Mouse (Mus musculus) adipocyte (in vitro differentiated cells): ENCODE measurements around the gene Kif21b.

Source experiments
- DNase-seq: peaks from one replicate; pipeline ENCODE4 v3.0.0-alpha.2; 2016; ENCODE audit warnings: low spot score

Gene Kif21b

DNA sequence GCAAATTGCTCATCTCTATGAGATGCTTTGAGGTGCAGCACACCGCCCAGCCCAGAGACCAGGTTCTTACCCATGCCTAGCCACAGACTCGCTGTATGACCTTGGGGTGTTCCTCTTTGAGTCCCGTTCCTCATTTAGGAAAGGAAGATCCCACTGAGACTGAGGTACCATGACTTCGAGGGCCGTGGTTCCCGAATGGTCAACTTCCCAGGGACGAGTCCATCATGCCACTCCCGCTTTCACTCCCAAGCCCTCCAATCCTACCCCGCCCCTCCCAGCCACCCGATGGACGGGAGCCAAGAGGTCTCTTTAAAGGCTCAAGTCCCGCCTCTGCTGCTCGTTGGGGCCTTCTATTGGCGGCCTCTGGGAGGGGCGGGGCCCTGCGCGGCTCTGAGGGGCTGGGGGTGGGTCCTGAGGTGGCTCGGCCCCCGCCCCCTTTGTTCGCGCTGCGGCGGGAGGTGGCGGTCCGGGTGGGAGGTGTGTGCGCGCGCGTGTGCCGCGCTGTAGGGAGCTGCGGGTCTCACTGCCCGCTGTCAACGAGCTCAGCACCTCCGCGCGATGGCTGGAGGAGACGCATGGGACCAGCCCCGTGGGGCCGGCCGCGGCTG, at the start of gene Kif21b:
Gene Kif21b, plus strand, starts transcription at position 439 of the 608 bp plus-strand sequence.
- DNase-seq, result no peak

DNA sequence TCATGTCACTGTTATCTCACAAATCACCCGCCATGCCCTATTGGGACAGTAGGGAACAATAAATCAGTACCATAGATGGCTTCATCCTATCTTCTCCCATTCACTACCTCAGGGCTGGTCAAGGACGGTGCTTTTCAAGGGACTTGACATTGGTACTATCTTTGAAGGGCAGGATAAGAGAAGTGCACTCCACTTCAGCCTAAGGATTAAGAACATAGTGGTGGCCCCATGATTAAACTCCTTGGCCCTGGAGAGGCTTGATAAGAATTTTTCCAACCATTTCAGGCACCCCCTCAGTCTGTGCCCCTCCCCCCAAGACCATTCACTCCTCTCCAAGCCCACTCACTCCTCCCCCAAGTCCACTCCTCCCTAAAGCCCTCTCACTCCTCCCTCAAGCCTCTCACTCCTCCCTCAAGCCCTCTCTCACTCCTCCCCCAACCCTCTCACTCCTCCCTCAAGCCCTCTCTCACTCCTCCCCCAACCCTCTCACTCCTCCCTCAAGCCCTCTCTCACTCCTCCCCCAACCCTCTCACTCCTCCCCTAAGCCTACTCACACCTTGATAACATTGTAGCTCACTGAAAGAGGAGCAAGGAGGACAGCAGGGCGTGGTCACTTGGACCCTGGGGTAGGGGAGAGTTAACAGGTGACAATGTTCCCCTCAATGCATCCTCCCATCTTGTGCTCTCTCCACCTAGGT, 45.1 kb upstream of the Kif21b start:
- DNase-seq, result no peak

DNA sequence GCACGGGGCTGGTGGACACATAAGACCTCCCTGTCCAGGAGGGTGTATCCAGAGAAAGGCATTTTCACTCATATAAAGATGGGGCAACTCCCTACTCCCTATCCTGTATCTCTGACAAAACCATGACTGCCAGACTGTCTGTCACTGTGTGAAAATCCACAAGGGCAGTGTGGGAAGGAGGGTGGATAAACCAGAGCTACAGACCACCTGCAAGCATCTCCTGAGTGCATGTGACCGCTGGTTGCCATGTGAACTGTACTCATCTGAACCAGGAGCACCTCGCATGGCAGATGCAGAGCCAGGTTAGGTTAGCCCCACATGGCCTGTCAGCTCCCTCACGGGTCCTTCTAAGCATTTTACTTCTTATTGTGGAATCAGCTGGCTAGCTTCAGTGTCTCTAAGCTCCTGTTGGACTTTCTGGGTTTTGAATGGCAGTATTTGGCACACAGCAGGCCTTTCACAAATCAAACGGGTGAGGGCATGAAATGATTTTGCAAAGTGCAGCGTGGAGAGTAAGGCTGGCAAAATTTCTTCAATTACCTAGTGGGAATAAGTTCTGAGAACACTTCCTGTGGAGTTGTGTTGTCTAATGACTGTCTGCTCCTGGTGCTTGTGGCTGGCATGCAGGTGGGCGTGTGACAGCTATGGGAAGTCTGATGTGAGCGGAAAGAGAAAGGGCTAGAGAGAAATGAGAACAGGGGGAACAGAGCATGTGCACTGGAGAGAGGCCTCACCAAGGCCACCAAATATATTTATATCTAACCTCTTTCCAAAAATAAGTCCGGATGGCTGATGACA, 41.6 kb upstream of the Kif21b start:
- no peak for DNase-seq

DNA sequence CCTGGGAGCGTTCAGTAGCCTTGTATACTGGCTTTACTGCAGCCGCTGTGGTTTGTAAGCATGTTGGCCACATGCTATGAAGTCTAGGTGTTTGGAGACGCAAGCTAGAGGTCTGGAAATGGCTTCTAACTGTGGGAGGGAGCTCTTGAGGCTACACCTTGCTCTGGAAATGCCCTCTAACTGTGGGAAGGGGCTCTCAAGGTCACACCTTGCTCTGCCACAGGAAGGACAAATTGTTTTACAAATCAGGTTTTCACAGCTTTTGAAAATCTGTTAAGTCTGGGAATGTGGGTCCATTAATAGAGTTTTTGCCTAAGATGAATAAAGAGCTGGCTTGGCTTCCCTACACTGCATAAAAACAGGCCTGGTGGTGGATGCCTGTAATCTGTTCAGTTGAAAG, 37.5 kb upstream of the Kif21b start:
- DNase-seq, result no peak

DNA sequence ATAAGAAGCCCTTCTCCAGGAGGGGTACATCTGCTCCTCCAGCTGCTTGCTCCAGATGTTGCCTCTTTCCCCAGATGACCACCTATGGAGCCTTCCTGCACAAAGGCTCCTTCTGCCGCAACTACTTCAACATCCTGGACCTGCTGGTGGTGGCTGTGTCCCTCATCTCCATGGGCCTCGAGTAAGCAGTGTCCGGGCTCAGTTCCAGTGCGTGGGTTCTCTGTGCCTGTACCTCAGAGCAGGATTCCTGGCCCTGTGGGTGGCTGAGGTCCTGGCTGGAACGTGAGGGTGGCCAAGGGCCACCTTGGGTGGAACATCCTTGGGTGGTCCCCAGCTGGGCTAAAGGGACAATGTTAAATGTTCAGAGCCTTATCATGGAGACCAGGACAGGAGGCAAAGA, 36.4 kb upstream of the Kif21b start:
- no peak for DNase-seq

DNA sequence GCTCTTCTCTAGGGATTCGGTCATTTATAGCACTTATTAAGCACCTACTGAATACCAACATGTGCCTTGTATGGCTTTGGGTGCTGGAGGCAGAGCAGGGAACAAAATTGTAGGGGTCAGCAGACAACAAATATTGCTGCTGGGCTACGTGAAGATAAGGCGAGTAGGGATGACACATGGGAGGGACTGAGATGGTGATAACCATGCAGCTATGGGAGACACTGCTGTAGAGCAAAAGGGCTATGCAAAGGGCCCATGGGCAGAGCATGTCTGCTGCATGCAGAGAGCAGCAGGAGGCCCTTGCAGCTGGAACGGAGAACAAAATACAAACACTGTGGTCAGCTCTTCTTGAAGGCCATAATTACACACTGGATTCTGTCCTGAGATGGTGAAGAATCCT, 29.1 kb upstream of the Kif21b start:
- DNase-seq, result no peak

DNA sequence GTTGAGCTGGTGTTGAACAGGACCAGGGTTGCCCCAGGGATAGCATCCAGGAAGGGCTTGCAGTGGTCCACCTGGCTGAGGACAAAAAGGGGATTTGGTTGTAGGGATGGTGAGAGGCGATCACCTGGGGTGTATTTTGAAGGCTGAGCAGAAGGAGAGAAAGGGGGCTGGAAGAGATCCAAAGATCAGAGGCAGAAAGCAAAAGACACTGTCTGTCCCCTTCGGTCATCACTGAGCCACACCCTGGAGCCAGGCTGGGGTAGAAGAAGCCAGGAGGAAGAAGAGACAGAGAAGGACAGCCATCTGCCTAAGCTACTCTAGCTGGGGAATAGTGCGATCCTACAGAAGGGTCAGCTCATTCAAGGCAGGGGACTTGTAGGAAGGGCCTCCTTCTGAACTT, 28.6 kb upstream of the Kif21b start:
- no peak for DNase-seq

DNA sequence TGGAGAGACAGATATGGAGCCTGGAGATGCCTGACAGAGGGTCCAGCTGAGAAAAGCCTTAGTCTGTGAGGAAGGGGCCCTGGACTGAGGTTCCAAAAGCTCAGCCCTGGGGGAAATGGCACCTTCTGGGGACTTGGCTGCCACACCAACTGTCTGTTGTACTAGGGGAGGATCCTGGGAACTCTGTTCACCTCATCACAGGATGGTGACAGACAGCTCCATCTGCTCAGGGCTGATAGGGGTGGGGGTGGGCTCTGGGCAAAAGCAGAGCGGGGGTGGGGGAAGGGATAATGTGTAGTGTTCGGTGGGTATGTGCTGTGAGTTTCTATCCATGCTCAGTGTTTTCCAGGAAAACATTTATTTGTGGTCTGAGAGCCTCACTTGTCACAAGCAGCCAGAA, 28.2 kb upstream of the Kif21b start:
- no peak for DNase-seq

DNA sequence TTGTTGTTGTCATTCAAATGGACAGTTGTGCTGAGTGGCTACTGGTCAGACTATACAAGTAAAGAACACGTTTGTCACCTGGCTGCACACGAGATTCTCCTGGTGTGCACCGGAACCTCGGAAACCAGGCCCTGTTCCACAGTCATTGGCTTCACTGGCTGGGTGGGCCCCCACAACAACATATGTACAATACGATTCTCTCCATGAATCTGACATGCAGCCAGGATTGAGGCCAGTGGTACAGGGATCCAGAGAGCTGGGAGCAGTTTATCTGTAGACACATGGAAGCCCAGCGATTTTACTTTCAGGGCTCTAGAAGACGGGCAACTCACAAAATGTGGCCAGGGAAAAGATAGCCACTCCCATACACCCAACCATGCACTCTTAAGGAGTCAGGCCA, 27.5 kb upstream of the Kif21b start:
- DNase-seq, result no peak

DNA sequence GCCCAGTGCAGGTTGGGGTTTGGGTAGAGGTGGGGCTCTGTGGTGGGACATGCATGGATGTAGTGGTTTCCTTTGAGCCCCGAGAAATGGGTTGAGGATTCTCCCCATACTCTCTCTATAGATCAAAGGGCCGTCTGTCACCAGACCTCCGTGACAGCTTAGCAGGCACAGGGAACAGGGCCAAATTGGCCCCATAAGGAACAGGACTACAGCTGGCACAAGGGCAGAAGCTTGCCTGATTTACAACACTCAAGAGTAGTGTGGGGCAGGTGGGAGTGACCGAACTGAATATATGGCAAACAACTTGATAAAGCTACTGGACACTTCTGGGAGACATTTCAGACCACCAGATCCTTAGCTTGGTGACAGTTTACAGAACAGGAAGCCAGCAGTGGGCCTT, 26.4 kb upstream of the Kif21b start:
- no peak for DNase-seq

DNA sequence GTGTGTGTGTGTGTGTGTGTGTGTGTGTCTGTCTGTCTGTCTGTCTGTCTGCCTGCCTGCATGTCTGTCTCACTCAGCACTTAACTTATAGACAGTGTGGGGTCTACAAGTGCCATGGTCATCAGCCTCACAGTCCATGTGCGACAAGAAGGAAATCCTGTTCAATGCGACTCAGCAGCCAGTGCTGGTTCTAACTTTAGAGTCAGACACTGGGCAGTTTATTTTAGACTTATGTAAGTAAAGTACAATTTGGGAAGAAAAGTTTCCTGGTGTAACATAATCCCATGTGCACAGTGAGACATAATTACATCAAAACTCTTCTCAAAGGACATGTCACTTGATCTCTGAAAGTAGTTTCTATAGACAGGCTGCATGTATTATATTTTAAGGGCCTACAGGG, 21.7 kb upstream of the Kif21b start:
- no peak for DNase-seq

DNA sequence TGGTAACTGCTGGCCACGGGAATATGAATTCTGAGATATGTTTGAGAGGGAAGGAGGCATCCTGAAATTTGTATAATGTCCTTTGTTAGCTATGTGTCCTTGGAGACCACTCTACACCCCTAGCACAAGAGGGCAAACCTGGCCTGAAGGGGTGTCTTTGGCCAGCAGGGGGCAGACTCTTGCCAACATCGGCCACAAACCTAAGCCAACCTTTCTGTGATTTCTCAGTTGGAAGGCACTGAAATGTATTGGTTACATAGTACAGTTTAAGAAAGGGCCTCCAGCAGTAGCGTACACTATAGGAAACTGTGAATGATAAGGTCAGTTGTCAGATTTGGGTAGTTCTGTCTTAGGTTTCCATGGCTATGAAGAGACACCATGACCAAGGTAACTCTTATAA, 15.0 kb upstream of the Kif21b start:
- peak; percentile 42 for DNase-seq

DNA sequence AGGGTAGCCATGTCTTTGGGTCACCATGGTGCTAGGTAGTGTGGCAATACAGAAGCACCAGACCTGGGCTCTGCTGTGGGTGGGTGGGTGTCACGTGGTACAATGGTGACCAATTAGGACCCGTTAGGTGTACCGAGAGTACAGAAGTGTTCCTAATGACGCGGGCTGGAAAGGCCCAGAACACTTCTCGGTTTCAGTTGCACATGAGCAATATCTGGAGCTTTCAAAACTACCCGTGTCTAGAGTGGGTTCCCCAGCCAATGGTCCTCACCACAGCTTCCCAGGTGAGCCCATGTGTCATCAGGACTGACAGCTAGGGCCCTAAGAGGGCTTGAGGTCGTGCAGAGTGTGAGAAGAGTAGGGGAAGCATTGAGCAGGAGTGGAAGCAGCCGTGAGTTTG, 14.1 kb upstream of the Kif21b start:
- DNase-seq, result no peak

DNA sequence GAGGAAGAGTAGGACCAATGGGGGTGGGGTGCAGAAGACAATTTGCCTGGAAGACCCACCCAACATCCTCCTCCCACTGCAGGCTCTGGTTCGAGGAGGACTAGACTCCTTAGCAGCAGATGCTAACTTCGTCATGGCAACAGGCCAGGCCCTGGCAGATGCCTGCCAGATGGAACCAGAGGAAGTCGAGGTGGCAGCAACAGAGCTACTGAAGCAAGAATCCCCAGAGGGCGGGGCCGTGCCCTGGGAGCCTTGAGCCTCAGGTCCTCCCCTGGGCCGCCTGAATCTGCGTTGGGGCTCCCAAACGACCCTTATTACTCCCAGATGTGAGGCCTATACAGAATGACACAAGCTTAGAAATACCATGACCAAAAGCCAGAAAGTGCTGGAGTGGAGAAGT, 12.3 kb upstream of the Kif21b start:
- DNase-seq, result peak; percentile 34

DNA sequence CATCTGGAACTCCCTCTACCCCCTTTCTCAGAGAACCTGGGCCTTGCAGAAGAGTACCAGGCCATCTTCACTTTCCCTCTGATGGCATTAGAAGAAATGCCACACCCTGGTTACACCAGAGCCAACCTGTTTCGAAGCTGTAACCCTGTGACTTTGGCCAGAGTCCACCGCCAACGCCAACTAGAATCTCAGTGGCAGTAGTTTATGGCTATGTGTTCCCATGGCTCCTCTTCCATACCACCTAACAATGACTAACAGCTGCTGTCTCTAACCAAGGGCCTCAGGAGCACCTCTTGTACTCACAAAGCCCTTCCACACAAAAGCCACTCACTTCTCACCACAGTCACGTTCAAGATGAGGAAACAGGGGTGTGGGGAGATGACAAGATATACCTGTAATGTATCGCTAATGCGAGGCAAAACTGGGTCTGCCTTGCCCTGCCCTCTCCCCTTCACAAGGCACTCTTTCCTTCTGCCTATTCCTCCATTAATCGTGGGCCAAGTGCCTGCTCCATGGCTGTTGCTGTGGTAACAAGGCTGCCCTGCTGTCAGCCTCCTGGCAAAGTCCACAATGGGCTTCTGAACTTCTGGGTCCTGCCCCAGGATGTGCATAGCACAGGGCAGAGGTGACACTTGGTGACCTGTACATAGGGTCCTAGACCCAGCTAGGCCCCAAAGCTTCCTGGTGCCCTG, 11.5 kb upstream of the Kif21b start:
- no peak for DNase-seq

DNA sequence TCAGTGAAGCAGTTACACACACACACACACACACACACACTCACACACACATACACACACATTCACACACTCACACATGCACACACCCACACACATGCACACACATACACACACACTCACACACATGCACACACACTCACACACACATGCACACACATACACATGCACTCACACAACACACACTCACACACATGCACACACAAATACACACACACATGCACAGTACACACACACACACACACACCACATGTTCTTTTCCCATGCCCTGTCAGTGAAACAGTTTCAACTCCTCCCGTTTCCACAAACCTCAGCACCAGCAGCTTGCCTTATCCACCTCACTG, 11.0 kb upstream of the Kif21b start:
- no peak for DNase-seq

DNA sequence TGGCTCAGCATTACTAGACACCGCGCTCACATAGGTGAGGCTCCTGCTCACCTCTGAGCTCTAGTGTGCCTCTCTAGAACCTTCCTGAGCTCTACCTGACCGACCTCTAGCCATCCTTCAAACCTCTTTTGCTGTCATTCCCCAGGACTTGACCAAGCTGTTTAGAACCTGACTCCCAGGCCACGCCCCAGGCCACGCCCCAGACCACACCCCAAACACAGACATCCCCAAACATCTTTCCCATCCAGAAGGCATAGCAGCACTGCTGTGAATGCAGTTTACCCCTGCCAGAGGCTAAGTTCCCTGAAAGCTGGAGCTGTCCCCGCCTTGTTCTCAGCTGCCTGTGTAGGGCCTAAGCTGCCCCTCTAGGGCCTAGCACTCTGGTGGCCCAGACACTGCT, 10.4 kb upstream of the Kif21b start:
- DNase-seq, result no peak

DNA sequence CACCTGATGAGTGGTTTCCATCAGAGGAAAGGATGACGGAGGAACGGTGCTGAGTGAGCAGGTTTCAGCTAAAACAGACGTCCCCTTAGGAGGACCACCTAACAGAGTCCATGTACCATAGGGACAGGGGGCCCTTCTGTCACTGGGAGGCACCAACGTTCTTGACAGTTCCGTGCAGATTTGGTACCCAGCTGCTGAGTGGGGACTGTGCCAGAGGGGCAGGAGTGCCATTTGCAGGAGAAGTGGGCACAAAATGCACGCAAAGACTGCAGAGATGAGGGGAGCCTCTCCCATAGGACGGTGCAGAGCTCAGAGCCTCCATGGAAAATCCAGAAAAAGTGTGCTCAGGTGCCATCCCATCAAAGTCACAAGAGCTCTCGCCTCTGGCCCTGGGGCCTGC, 9.2 kb upstream of the Kif21b start:
- no peak for DNase-seq

DNA sequence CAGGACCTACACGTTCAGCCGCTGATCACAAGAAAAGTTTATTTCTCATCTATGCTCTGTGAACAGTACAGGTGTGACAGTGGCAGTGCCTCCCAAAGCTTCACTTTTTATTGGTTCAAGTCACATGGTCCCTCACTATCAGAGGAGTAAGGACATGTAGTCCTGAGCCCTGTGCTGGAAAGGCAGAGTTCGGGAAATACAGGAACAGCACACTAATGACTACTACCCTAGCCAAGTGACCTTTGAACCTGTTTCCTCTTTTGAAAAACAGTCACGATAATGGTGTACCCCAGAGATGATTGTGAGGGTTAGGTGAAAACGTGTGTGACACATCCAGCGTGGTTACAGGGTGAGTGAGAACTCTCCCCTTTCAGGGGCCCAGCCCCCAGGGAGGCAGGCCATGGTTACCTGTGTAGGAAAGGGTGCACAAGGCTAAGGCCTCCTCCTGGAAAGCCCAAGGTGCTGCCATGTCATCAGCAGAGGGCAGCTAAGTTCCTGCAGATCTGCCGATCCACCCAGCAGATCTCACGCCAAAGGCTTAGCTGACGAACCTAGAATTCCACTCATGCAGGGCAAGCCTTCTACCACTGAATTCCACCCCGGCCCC, 4.9 kb upstream of the Kif21b start:
- DNase-seq, result no peak

DNA sequence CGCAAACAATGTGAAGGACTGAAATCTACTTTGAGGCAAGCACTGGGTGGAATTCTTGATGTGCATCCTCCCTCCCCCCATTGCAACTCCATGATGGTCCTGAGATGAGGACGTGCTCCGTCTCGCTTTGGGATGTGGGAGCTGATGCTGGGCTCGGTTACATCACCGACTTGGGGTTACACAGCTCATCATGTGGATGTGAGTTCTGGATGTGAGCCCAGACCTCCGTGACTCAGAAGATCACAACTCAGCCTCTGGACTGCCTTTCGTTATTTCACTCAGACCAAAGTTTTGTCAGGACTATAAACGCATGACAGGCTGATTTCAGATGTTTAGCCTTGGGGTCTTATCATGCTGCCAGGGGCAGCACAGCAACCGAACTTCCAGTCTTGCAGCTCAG, 4.3 kb upstream of the Kif21b start:
- DNase-seq, result peak; percentile 86

DNA sequence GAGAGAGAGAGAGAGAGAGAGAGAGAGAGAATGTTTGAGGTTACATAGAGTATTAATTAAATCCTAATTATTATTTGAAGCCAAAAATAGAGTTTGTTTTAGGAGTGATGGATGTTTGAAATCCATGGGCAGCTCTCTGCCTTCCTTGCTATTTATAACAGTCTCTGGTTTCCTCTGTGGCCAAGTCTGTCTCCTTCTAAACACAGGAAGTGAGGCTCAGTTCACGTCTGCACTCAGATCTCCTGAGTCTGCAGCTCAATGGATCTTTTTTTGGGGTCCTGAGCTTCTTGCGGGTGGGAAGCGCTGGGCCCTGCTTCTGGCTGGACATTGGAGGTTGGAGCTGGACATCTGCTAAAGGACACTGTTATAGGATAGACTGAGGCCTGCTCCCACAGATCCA, 3.3 kb upstream of the Kif21b start:
- no peak for DNase-seq

DNA sequence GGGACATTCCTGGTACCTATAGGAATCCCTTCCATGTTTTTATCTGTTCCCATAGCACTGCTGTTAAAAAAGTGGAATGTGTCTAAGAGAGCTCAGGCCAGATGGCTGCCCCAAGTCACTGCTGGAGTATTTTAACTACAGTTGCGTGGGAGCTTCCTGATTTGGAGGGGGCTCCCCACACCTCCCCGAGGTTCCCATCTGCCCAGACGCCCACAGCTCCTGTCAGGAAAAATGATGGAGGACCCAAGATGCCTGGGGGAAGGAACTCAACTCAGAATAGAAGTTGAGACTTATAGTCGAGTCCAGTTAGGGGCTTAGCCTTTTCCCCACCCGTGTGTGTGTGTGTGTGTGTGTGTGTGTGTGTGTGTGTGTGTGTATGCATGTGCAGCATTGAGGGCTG, 2.8 kb upstream of the Kif21b start:
- DNase-seq, result no peak
